Mouse (Mus musculus): ENCODE measurements around the gene Ffar1.

- TF ChIP-seq CTCF (IDR thresholded peaks at IDR 0.05; ENCODE audit: low read depth), result no peak
- TF ChIP-seq EP300 (IDR thresholded peaks at IDR 0.05; ENCODE audit: low read depth), result no peak
Measured at GRCm38 (mm10) chr7:30842092-30842491, 19.3 kb downstream of the Ffar1 start.

Measured in liver, embryonic 14.5 days (tissue).